Mouse (Mus musculus) G1E (cell line): ENCODE data around the gene Dtx3.

Source experiments
- CTCF ChIP-seq: IDR thresholded peaks from 2 replicates; pipeline ENCODE4 v1.5.1; 2012; ENCODE audit warnings: low read depth, low read length, inconsistent platforms, mixed read lengths
- GATA1 ChIP-seq: IDR thresholded peaks from 2 replicates; pipeline ENCODE4 v1.6.1; 2012; ENCODE audit warnings: borderline replicate concordance, low read length, inconsistent platforms, mixed read lengths
- GATA2 ChIP-seq: IDR thresholded peaks from 2 replicates; pipeline ENCODE4 v1.6.1; 2012; ENCODE audit warnings: low read depth, low read length, inconsistent platforms, borderline replicate concordance
- POLR2AphosphoS5 ChIP-seq: IDR thresholded peaks from 2 replicates; pipeline ENCODE4 v1.6.1; 2012; ENCODE audit warnings: low read depth, low read length, inconsistent platforms; ENCODE audit not compliant: insufficient replicate concordance
- TAL1 ChIP-seq: conservative IDR thresholded peaks from 2 replicates; pipeline ENCODE4 v1.6.1; 2012; ENCODE audit warnings: low read depth, low read length, inconsistent platforms, mixed read lengths

- TF ChIP-seq CTCF (no peak), GATA2 (no peak), GATA1 (no peak), POLR2AphosphoS5 (no peak), TAL1 (no peak)
These were observed 23.8 kb downstream of the Dtx3 start for GRCm38 (mm10) chr10:127171631-127172200.
